Mouse (Mus musculus): ENCODE measurements around the gene Snx1. TPM values are rescaled to one million over a fixed set of nuclear protein-coding genes. Genes with fewer than 3 reads are reported as not detected.

The Snx1 gene
- 10 to 100 TPM; 73.8 to 87.8 TPM for total RNA-seq (2021)

- peak; percentile 68 to 79 for DNase-seq (ENCODE audit: extremely low spot score in 1 of 2, low spot score in 1 of 2)
These were observed at the start of gene Snx1, which contains the start of gene Ciao2a for GRCm38 (mm10) chr9:66126456-66127192. Gene Snx1 (minus strand): TSS chr9:66126587. Gene Ciao2a (plus strand): TSS chr9:66126611.

GRCm38 (mm10) chr9:66174985-66175384, 48.6 kb upstream of the Snx1 start:
- no peak for DNase-seq (ENCODE audit: extremely low spot score in 1 of 2, low spot score in 1 of 2)

- no peak for DNase-seq (ENCODE audit: extremely low spot score in 1 of 2, low spot score in 1 of 2)
These were observed 47.0 kb upstream of the Snx1 start for GRCm38 (mm10) chr9:66173316-66173855.

- no peak for DNase-seq (ENCODE audit: extremely low spot score in 1 of 2, low spot score in 1 of 2)
These were observed 45.0 kb upstream of the Snx1 start for GRCm38 (mm10) chr9:66171275-66171921.

- DNase-seq (ENCODE audit: extremely low spot score in 1 of 2, low spot score in 1 of 2), result no peak
These were observed 44.1 kb upstream of the Snx1 start for GRCm38 (mm10) chr9:66170506-66170905.

- no peak for DNase-seq (ENCODE audit: extremely low spot score in 1 of 2, low spot score in 1 of 2)
These were observed 41.8 kb upstream of the Snx1 start for GRCm38 (mm10) chr9:66168233-66168632.

- no peak for DNase-seq (ENCODE audit: extremely low spot score in 1 of 2, low spot score in 1 of 2)
These were observed 40.8 kb upstream of the Snx1 start for GRCm38 (mm10) chr9:66167222-66167621.

- no peak for DNase-seq (ENCODE audit: extremely low spot score in 1 of 2, low spot score in 1 of 2)
These were observed 36.6 kb upstream of the Snx1 start for GRCm38 (mm10) chr9:66162995-66163394.

- no peak for DNase-seq (ENCODE audit: extremely low spot score in 1 of 2, low spot score in 1 of 2)
These were observed 33.8 kb upstream of the Snx1 start for GRCm38 (mm10) chr9:66160155-66160554.

- no peak for DNase-seq (ENCODE audit: extremely low spot score in 1 of 2, low spot score in 1 of 2)
These were observed 32.6 kb upstream of the Snx1 start for GRCm38 (mm10) chr9:66158885-66159430.

GRCm38 (mm10) chr9:66157958-66158830, 31.8 kb upstream of the Snx1 start, which contains the start of gene Dapk2:
Gene Dapk2 (plus strand): TSS chr9:66158223.
- peak; percentile 42 to 70 for DNase-seq (ENCODE audit: extremely low spot score in 1 of 2, low spot score in 1 of 2)

GRCm38 (mm10) chr9:66155534-66155933, 29.1 kb upstream of the Snx1 start:
- no peak for DNase-seq (ENCODE audit: extremely low spot score in 1 of 2, low spot score in 1 of 2)

- no peak for DNase-seq (ENCODE audit: extremely low spot score in 1 of 2, low spot score in 1 of 2)
These were observed 27.6 kb upstream of the Snx1 start for GRCm38 (mm10) chr9:66154013-66154412.

- no peak for DNase-seq (ENCODE audit: extremely low spot score in 1 of 2, low spot score in 1 of 2)
These were observed 27.2 kb upstream of the Snx1 start for GRCm38 (mm10) chr9:66153594-66153993.

- no peak for DNase-seq (ENCODE audit: extremely low spot score in 1 of 2, low spot score in 1 of 2)
These were observed 25.6 kb upstream of the Snx1 start for GRCm38 (mm10) chr9:66152011-66152410.

GRCm38 (mm10) chr9:66146141-66146540, 19.8 kb upstream of the Snx1 start:
- no peak for DNase-seq (ENCODE audit: extremely low spot score in 1 of 2, low spot score in 1 of 2)

GRCm38 (mm10) chr9:66144248-66144647, 17.9 kb upstream of the Snx1 start:
- DNase-seq (ENCODE audit: extremely low spot score in 1 of 2, low spot score in 1 of 2), result peak in 1 of 2 experiments; percentile 68

GRCm38 (mm10) chr9:66142265-66142664, 15.9 kb upstream of the Snx1 start:
- no peak for DNase-seq (ENCODE audit: extremely low spot score in 1 of 2, low spot score in 1 of 2)

GRCm38 (mm10) chr9:66138193-66138592, 11.8 kb upstream of the Snx1 start:
- no peak for DNase-seq (ENCODE audit: extremely low spot score in 1 of 2, low spot score in 1 of 2)

- DNase-seq (ENCODE audit: extremely low spot score in 1 of 2, low spot score in 1 of 2), result no peak
These were observed 9.6 kb upstream of the Snx1 start for GRCm38 (mm10) chr9:66135967-66136366.
